Mouse (Mus musculus): ENCODE measurements around the gene Fyb.
A peak's percentile ranks its signal among the peaks of the same experiment; 100 is the strongest.

The Fyb gene

DNA sequence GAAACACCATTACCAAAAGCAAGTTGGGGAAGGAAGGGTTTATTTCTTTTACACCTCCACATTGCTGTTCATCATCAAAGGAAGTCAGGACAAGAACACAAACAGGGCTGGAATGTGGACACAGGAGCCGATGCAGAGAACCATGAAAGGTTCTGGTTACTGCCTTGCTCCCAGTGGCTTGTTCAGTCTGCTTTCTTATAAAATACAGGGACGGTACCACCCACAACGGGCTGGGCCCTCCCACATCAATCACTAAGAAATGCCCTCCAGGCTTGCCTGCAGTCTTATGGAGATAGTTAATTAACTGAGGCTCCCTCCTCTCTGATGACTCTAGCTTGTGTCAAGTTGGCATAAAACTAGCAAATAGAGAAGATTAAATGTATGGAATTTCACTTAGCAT, 139.3 kb downstream of the Fyb start:
- no peak for DNase-seq (ENCODE audit: low read depth)

DNA sequence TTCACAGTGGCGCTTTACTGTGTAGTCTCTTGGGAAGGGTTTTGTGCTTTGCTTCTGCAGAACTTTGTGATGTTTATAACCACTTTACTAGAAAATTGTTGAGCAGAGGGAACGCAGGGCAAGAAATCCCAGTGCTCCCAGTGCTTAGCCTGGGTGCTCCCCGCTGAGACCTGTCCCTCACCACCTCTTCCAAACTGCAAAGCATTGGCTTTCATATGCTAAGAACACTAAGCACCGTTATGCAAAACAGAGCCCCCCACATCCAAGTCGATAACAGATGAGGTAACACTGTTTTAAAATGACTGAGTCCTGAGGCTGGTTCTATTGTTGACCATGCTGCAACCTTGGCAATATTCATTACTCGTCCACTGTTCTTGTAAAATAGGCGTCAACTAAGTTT, 141.3 kb downstream of the Fyb start:
- no peak for DNase-seq (ENCODE audit: low read depth)

DNA sequence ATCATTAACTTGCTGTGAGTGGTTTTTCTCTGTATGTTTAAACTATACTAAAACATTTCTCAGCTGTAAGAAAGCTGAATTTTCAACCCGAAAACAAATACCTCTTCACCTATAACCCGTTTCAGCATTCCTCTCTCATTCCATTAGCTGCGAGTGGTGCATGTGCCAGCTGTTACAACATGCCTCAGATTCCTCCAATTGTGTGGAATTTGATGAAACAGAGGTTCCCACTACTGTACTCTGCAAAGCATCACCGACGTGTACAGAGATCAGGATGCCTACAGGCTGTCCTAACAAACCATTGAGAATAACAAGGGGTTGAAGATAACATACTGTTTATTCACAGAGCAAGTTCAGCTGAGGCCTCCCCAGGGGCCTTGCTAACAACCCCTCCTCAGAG, 143.4 kb downstream of the Fyb start:
- no peak for DNase-seq (ENCODE audit: low read depth)

DNA sequence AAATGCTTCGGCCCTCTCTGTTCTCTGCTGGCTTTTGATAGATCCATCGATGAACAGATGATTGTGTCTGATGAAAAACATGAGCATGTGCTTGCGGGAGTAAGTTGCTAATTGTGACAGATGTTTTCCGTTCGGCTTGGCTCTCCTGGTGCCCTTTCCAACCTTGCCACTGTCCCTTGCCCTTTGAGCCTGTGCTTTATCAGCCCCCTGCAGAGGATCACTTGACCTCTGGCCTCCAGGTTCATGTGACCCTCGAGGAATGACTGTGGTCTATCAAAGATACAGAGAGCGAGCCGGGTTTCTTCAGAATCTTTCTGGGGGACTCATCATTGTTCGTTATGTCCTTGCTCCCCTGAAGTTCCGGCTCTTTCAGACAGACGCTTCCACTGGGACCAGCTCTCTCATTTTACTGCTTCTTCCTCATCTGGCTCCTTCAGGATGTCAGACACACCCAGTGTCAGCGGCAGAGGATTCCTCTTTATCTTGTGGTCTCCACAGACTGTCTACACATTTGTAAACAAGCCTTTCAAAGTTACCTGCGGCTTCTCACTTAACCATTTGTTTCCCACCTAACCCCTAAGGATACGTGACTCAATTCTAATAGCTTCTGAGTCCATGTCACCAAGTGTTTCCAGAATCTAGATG, 146.3 kb downstream of the Fyb start:
- no peak for DNase-seq (ENCODE audit: low read depth)

DNA sequence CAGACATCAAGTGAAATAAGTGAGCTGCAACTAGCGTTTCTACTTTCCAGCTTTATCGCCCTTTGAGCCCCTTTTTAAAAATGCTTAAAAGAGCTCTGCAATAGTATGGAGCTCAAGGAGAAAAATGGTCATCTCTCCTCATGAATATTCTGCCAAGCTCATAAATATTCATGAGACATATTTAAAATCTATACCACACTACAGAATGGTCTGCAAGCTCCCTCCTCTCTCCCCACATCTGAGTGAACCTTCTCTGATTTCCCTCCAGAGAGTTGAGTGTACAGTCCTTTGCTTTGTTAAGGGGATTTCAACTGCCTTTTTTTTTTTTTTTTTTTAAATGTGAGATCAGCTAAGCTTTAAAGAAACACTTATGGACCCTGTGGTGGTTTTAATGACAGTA, 155.8 kb downstream of the Fyb start:
- DNase-seq (ENCODE audit: low read depth), result no peak

DNA sequence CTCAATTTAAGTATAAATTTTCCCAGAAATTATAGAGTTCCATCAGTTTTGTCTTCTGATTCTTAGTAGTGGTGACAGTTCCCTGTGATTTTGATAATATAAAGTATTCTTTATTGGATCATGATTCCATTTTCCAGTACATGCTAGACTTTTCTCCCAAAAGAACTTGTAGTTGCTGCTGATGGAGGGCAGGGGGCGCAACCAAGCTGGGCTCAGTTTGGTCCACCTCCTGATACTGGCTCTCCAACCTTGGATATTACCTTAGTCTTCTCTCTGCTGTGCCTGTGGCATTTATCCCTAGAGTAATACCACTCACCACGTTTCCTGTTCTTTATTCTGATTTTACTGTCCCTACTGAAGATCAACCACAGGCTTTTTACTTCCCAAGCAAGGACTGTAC, 179.5 kb downstream of the Fyb start:
- no peak for DNase-seq (ENCODE audit: low read depth)

DNA sequence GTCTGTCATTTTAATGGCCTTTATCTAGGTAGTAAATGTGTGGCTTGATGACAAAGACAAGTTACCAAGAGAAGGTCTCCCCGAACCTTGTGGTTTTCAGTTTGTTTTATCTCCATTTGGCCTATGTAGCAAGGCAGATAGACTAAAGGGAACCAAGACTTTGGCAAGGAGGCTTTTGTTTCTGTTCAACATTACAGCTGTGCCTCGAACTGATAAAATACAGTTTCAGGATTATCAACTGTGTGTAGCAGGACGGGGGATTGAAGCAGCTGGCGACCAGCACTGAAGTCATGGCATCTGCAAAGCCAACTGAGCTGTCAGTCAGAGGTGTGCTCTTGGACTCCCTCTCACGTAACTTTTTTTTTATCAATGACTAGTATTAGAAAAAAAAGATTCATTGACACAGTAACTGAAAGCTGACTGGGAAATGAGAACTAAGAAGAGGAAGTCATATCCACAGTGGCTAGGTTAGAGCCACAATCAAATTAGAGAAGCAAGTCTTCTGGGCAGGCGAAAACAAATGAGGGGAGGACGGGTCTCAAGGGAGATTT, 182.8 kb downstream of the Fyb start:
- peak; percentile 88 for DNase-seq (ENCODE audit: low read depth)

DNA sequence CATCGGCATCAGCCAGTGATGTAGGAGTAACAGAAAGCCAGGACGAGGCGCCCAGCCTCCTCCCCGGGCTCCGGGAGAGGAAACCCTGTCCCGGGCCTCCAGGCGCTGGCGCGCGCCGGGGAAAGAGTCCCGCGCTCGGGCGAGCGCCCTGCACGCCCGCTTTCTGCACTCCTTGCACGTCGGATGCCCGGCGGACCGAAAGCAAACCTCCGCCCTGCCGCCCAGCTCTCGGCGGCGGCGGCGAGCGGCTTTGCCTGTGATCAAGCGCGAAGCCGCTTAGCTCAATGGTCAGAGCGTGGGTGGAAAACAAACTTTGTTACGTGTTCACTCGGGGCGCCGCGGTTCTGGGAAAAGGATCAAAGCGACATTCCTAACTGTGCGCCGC, 184.9 kb downstream of the Fyb start:
- DNase-seq (ENCODE audit: low read depth), result no peak

DNA sequence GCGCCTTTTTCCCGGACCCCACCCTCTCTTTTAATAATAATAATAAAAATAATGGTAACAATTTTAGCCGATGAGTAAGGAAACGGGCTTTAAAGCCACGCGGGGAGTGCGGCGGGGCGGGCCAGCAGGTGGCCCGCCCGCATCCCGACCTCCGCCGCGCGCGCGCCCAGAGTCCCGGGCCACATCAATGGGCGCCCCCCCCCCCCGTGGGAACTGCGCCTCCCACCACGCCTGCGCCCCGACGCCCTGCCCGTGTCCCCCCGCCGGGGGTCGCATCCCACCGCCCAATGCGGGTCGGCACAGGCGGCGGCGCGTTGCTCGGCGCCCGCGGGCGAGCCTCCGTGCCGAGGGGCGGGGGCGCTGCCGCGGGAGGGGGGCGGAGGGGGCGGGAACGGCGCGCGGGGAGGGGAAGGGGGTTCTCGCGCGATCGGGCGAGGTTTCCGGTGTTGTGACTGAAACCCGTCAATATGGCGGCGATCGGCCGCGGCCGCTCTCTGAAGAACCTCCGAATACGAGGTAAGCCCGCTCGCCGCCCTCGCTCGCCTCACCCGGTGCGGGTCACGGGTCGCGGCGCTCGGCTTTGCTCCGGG, 185.4 kb downstream of the Fyb start, which contains the start of gene Rictor:
Gene Rictor (plus strand): TSS at position 444 of the 590 bp plus-strand sequence.
- peak; percentile 67 for DNase-seq (ENCODE audit: low read depth)

DNA sequence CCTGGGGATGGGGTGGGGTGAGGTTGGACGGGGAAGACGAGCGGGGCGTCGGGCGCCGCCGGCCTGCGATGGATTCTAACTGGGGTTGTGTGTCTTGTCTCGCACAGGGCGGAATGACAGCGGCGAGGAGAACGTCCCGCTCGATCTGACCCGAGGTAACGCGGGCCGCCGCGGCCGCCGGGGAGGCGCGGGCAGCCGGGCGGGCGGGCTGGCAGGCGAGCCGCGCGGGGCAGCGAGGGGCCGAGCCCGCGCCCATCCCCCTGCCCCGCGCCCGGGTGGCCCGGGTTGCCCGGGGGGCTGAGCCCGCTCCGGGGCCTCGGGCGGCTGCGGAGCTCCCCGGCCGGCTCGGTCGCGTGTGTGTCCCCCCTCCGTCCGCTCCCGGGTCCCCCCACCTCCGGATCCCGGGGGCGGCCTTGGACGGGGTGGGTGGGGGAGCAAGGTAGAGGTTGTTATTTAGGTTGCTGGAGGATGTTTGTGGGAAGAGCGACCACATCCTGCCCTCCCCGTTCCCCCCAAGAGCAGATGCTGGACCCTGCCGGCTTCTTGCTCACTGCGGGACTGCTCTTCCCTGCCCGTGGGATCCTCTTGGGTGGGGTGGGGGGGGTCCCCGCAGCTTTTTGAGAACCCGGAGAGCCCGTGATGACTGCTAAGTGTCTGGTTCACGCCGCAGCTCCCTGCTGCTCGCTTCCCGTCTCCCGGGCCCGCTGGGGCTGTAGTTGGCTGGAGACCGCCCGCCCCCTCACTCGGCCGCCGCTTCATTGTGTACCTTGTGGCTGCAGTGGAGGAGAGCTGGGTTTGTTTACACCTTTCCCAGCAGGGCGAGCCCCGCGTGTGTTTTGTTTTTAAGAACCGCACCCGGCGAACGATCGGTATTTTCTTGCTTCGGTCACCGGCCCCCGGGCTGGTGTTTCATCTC, 186.1 kb downstream of the Fyb start:
- no peak for DNase-seq (ENCODE audit: low read depth)

DNA sequence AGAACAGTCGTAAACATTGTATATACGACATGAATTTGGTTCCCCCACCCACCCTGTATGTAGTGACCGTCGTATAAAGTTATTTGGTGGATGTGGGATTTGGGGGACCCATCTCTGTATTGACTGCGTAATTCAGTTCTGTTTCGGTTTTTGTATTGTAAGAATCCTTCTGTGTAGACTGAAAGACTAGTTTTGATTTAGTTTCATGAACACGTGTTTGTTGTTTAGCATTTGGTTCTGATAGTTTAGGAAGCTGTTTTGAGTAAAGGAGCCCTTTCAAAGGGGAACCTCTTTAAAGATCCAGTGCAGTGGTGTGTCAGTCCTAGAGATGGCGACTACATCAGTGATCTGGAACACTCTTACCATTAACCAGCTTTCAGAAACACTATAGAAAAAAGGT, 187.0 kb downstream of the Fyb start:
- no peak for DNase-seq (ENCODE audit: low read depth)

DNA sequence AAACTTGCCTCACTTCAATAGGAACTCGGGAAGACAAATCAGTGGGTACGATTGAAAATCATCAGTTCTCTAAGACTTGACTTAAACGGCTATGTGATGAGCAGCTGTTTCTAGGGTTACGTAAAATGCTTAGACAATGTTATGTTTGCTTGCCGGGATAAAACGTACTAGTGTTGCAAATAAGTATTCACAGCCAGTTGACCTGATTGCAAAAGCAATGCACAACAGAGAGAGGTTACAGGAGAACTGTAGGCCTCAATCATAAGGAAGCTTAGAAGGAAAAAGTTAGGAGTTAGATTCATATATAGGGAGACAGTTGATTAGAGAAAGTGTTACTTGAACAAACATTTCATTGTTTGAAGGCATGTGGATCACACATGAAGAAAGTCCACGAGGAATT, 187.7 kb downstream of the Fyb start:
- no peak for DNase-seq (ENCODE audit: low read depth)

DNA sequence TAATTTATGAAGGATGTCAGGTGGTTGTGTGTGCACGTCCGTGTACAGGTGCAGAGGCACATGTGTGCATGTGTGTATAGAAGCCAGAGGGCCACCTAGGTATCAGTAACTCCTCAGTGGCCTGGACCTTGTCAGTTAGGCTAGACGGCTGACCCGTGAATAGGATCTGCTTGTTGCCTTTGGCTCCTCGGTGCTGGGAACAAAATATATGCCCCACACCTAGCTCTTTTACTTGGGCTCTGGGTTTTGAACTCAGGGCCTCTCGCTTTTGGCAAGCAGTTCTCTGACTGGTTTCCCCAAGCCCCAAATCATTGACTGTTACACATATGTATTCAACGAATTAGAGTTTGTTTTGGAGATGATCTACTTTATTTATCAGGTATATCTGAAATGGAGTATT, 188.6 kb downstream of the Fyb start:
- no peak for DNase-seq (ENCODE audit: low read depth)

Measured in c-Kit-positive CD71-positive TER-119-negative erythroid progenitor cells, embryonic 14.5 days (primary cell).